Mouse (Mus musculus) spleen, adult 2 months (tissue): Measurements from ENCODE around the gene Zfyve1.

Source experiments
- CTCF ChIP-seq: fragments of 200-500 bp; IDR thresholded peaks from 2 replicates; pipeline ENCODE4 v1.5.1; 2011; ENCODE audit warnings: mild to moderate bottlenecking, inconsistent platforms; ENCODE audit not compliant: insufficient read depth, insufficient read length, insufficient replicate concordance; ENCODE audit errors: extremely low read depth
- POLR2A ChIP-seq: fragments of 200-500 bp; IDR thresholded peaks from 2 replicates; pipeline ENCODE4 v1.6.1; 2011; ENCODE audit warnings: low read depth, low read length, inconsistent platforms

GRCm38 (mm10) chr12:83594454-83595040 lies 2.5 kb downstream of the Zfyve1 start:
- TF ChIP-seq CTCF (no peak), POLR2A (no peak)
